Mouse (Mus musculus): ENCODE data around the gene Pitpnb. TPM values are rescaled to one million over a fixed set of nuclear protein-coding genes. Genes with fewer than 3 reads are reported as not detected.

Pitpnb gene
- total and polyA plus RNA-seq, 3 experiments = 14.9 to 85.7 (median 16.2) TPM

- Histone ChIP-seq H3K4me3 (replicated peaks in 1 of 3; ENCODE audit: low read depth in 2 of 3, low read length in 2 of 3, poor library complexity in 1 of 3) (no peak overlapping the region), H3K27me3 (replicated peaks) (no peaks in the 10 kb centered on the region), H3K4me2 (ENCODE audit: insufficient read depth, low read depth, poor library complexity, severe bottlenecking) (no peak overlapping the region), H3K4me1 (ENCODE audit: control insufficient read depth in 1 of 2, insufficient read depth in 2 of 2) (no peaks in the 10 kb centered on the region), H3K36me3 (replicated peaks in 1 of 2; ENCODE audit: control insufficient read depth in 1 of 2, insufficient read depth in 1 of 2, low read length in 1 of 2) (peaks cover 59 to 91% of the 10 kb centered on the region in 2 experiments), H3K27ac (ENCODE audit: insufficient read depth, low read depth) (no peak overlapping the region), H3K79me2 (replicated peaks; ENCODE audit: control insufficient read depth, extremely low read depth, insufficient read depth, poor library complexity, severe bottlenecking) (peaks cover 4% of the 10 kb centered on the region), H3K9me3 (replicated peaks; ENCODE audit: low read length) (no peaks in the 10 kb centered on the region), H3K9ac (ENCODE audit: insufficient read depth, low read depth) (no peak overlapping the region)
- in situ Hi-C loops (cut with MboI; ENCODE audit: low pct_ligation_motif_present, low pct_unique_long_range_greater_than_20kb, low sequenced_read_pairs) (no loop called here), dilution Hi-C loops (cut with MboI; ENCODE audit: extremely low pct_ligation_motif_present, extremely low pct_unique_long_range_greater_than_20kb, low sequenced_read_pairs) (no loop called here)
- TF ChIP-seq HCFC1 (IDR thresholded peaks at IDR 0.05; ENCODE audit: low read depth, low read length) (no peak), IRF4 (IDR thresholded peaks at IDR 0.05; ENCODE audit: low read depth, low read length) (no peak), PAX5 (IDR thresholded peaks at IDR 0.05; ENCODE audit: low read length) (no peak), NRF1 (IDR thresholded peaks at IDR 0.05; ENCODE audit: low read depth, low read length) (no peak), BHLHE40 (IDR thresholded peaks at IDR 0.05; ENCODE audit: low read depth, low read length) (no peak), E2F4 (IDR thresholded peaks at IDR 0.05; ENCODE audit: insufficient replicate concordance, low read depth, low read length) (no peak), MAFK (IDR thresholded peaks at IDR 0.05; ENCODE audit: insufficient replicate concordance, low read length) (no peak), POLR2AphosphoS2 (IDR thresholded peaks at IDR 0.05; ENCODE audit: low read depth, low read length) (no peak), NELFE (IDR thresholded peaks at IDR 0.05; ENCODE audit: low read depth, low read length) (no peak), UBTF (IDR thresholded peaks at IDR 0.05; ENCODE audit: low read depth, low read length) (no peak), JUND (conservative IDR thresholded peaks at IDR 0.05; ENCODE audit: low read depth, low read length) (no peak), USF2 (conservative IDR thresholded peaks at IDR 0.05; ENCODE audit: low read depth, low read length) (no peak), POLR2A (IDR thresholded peaks at IDR 0.05; ENCODE audit: low read depth, low read length) (no peak), ETS1 (conservative IDR thresholded peaks at IDR 0.05; ENCODE audit: low read depth, low read length) (no peak), CHD1 (IDR thresholded peaks at IDR 0.05; ENCODE audit: low read depth, low read length) (no peak), JUN (IDR thresholded peaks at IDR 0.05; ENCODE audit: insufficient read depth, low read depth, low read length) (no peak), CHD2 (IDR thresholded peaks at IDR 0.05; ENCODE audit: low read length) (no peak), MEF2A (IDR thresholded peaks at IDR 0.05; ENCODE audit: borderline replicate concordance, low read depth, low read length) (no peak), MAX (IDR thresholded peaks at IDR 0.05; ENCODE audit: low read length) (no peak)
- no peak for DNase-seq (ENCODE audit: extremely low read depth)
Observed at GRCm38 (mm10) chr5:111368576-111368975, 38.0 kb downstream of the Pitpnb start.

- no peak overlapping the region for H3K4me3 ChIP-seq (replicated peaks in 1 of 3; ENCODE audit: low read depth in 2 of 3, low read length in 2 of 3, poor library complexity in 1 of 3)
- H3K79me2 ChIP-seq (replicated peaks; ENCODE audit: control insufficient read depth, extremely low read depth, insufficient read depth, poor library complexity, severe bottlenecking) = no peaks in the 10 kb centered on the region; the same call in 1 of the 2 replicates
- dilution Hi-C loops (cut with MboI; ENCODE audit: extremely low pct_ligation_motif_present, extremely low pct_unique_long_range_greater_than_20kb, low sequenced_read_pairs) = no loop called here
- H3K27me3 ChIP-seq (replicated peaks) = no peaks in the 10 kb centered on the region
- no peak overlapping the region for H3K27ac ChIP-seq (ENCODE audit: insufficient read depth, low read depth)
- peaks cover 0 to 5% of the 10 kb centered on the region in 2 experiments; a peak in 1 of 4 replicates for H3K4me1 ChIP-seq (ENCODE audit: control insufficient read depth in 1 of 2, insufficient read depth in 2 of 2)
- H3K9me3 ChIP-seq (replicated peaks; ENCODE audit: low read length) = no peaks in the 10 kb centered on the region
- H3K36me3 ChIP-seq (replicated peaks in 1 of 2; ENCODE audit: control insufficient read depth in 1 of 2, insufficient read depth in 1 of 2, low read length in 1 of 2) = peaks cover 84 to 99% of the 10 kb centered on the region in 2 experiments
- in situ Hi-C loops (cut with MboI; ENCODE audit: low pct_ligation_motif_present, low pct_unique_long_range_greater_than_20kb, low sequenced_read_pairs) = no loop called here
- no peak overlapping the region for H3K9ac ChIP-seq (ENCODE audit: insufficient read depth, low read depth)
- no peak for DNase-seq (ENCODE audit: extremely low read depth)
- no peak overlapping the region for H3K4me2 ChIP-seq (ENCODE audit: insufficient read depth, low read depth, poor library complexity, severe bottlenecking)
- TF ChIP-seq RCOR1 (conservative IDR thresholded peaks at IDR 0.05; ENCODE audit: low read depth, low read length) = no peak
- no peak for TF ChIP-seq HCFC1 (IDR thresholded peaks at IDR 0.05; ENCODE audit: low read depth, low read length)
- TF ChIP-seq ZC3H11A (IDR thresholded peaks at IDR 0.05; ENCODE audit: low read depth, low read length) = no peak
- no peak for TF ChIP-seq NELFE (IDR thresholded peaks at IDR 0.05; ENCODE audit: low read depth, low read length)
- no peak for TF ChIP-seq JUND (conservative IDR thresholded peaks at IDR 0.05; ENCODE audit: low read depth, low read length)
- no peak for TF ChIP-seq MEF2A (IDR thresholded peaks at IDR 0.05; ENCODE audit: borderline replicate concordance, low read depth, low read length)
- TF ChIP-seq JUN (IDR thresholded peaks at IDR 0.05; ENCODE audit: insufficient read depth, low read depth, low read length) = no peak
- no peak for TF ChIP-seq CHD1 (IDR thresholded peaks at IDR 0.05; ENCODE audit: low read depth, low read length)
- no peak for TF ChIP-seq TBP (conservative IDR thresholded peaks at IDR 0.05; ENCODE audit: low read depth, low read length)
Observed at GRCm38 (mm10) chr5:111375616-111376015, 45.1 kb downstream of the Pitpnb start.
